Mouse (Mus musculus): ENCODE data around the gene Shh.
A peak's percentile ranks its signal among the peaks of the same experiment; 100 is the strongest.

Shh gene

DNA sequence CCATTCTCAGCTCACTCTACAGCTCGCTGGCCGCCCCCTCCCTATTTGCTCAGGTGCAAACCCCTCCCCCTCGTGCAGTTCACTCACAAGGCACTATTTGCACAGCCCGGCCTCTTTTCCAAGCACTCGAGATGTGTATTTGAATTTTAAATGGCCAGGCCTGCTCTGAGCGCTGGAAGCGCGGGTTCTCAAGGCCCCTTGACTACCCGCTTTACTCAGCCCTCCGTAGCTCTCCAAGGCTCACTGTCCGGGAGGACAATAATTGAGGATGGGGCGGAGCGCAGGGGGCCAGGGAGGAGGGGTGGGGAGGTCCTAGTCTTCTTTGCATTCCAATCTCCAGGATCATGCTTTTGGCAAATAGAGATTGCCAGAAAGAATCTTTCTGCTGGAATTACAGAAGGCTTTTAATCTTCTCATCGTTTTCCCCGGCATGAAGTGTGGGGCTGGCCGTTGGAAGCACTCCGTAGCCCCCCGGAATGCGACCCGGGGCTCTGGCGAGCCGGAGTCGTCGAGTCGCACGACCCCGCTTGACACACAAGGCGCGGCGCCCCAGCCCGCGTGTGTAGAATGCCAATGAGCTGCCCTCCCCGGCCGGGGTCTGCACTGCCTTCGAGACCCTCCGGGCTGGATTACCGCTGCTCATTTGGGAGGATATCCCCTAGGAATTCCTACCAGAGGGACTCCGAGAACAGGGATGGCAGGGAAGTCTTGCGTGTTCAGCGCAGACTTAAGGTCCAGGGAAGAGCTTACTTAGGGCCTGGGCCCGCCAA, 7.4 kb downstream of the Shh start:
- peak; percentile 8 for DNase-seq (ENCODE audit: low spot score)

GRCm38 (mm10) chr5:28458821-28459240, 8.2 kb downstream of the Shh start:
- DNase-seq (ENCODE audit: low spot score), result peak; percentile 7

GRCm38 (mm10) chr5:28457921-28458641, 9.0 kb downstream of the Shh start:
- peak; percentile 8 for DNase-seq (ENCODE audit: low spot score)

DNA sequence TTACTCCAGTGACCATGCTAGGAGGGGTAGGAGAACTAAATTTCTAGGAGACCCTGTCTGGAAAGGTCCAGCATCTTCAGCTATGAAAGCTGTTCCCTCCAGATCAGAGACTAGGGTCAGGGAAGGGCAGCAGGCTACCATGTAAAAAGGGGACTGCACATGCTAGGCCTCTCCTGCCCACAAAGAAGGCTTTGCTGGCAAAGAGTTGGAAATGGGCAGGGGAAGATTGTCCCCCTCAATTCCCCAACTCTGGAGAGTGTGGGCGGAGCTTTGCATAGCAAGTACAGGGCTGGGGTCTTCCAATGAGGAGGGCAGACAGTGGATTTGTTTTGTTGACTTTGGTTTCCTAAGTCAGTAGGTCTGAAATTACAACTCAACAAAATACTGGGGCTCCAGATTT, 10.7 kb downstream of the Shh start:
- peak; percentile 7 for DNase-seq (ENCODE audit: low spot score)

DNA sequence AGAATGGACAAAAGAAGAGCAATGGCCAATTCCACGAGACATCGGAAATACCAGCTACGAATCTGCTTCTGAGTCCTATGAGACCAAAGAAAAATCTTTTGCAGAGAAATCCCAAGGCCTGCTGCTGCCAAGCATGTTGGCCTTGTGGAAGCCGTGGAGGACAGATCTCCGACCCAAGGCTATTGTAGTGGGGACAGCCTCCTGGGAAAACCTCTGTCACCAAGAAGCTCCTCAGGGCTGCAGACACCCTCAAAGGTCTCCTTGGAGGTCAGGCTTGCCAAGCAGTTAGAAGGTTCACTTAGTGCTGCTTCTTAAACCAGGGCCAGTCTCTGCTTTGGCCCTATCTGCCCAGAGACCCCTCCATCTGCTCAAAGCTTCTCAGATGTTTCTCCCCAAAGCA, 11.3 kb downstream of the Shh start:
- DNase-seq (ENCODE audit: low spot score), result no peak

DNA sequence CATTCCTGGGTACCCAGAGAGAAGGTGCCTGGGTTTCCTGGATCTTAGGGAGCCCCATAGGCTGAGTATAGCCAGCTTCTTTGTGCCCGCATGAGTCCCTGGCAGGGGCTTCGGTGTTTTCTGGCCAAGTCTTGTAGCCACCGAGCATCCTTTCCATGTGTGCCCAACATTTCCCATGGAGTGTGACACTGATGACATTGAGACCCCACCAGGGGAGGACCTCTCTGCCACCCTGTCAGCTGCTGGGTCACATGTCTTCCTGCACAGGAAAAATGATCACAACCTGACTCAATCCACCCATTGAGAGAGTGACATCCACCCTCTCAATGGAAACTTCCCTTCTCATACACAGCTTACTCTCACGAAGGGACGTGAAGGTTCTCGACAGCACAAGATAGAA, 12.5 kb downstream of the Shh start:
- DNase-seq (ENCODE audit: low spot score), result peak; percentile 5

DNA sequence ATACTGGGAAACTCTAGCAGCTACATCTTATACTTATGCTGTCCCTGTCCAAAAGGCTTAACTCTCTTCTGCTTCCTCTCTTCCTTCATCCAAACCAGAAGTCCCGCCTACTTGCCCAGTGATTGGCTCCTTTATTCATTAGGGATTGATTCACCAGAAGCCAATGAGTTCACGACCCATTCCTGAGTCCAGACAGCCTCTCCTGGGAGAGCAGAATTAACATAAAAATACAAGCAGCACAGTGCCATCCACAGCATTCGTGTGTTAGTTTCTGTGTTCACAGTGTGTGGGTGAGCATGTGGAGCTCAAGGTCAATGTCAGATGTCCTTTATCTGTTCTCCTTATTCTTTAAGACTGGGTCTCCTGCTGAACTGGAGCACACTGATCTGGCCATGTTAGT, 13.5 kb downstream of the Shh start:
- no peak for DNase-seq (ENCODE audit: low spot score)

DNA sequence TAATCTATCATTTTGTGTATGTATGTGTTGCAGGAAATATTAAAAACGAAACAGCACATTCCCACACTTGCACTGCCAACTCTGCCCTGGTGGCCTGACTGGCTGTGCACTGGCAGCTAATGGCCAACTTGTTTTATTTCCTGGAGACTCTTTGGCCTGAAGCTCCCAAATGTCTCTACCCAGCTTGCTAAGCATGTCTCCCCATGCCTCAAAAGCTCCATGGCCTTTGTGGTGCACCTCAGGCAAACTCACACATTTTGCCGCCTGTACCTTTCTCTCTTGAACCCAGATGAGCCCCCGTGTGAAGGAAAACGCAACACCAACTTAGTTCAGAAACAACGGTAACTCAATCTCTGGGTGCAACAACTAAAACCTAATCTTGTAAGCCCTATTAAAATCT, 14.0 kb downstream of the Shh start:
- peak; percentile 4 for DNase-seq (ENCODE audit: low spot score)

DNA sequence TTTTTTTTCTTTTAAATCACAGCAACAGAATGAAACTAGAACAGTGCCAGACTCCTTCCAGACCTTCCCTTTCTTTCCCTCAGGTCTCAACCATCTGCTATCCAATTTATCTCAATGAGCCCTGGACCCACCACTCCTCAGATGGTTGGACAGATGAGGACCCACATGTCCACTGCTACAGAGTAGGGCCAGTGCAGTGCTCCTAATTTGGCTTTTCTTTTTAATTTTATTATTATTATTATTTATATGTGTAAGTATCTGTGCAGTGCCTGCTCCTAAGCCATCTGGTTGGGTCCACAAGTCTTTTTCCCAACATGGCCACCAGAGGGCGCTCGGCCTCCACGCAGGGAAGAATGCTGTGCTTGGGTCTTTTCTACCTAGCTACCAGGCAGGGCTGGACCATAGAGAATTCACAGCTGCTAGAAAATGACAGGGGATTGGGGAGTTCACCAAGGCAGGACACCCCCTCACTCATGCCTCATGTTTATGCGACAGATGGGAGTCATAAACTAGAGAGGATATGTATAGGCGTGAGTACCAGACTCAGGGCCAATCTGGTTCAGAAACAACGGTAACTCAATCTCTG, 15.9 kb downstream of the Shh start:
- peak; percentile 57 for DNase-seq (ENCODE audit: low spot score)

- DNase-seq (ENCODE audit: low spot score), result peak; percentile 3
Observed at GRCm38 (mm10) chr5:28450126-28450890, 16.7 kb downstream of the Shh start.

- DNase-seq (ENCODE audit: low spot score), result no peak
Observed at GRCm38 (mm10) chr5:28425926-28426325, 41.1 kb downstream of the Shh start.

DNA sequence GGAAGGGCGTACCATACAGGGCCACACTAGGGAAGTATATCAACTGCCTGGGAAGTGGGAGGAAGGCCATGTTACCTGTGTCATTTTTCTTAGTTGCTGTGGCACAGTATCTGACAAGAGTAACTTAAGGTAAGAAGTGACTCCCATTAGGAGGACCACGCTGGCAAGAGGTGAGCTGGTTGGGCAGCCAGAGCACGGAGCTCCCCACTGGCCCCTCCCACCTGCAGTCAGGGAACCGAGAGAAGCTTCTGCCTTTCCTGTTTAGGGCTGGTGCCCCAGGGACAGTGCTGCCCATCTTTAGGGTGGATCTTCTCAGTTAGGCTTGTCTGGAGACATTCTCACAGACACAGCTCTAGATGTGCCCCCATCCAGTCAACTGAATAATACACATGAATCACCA, 43.3 kb downstream of the Shh start:
- DNase-seq (ENCODE audit: low spot score), result no peak

- DNase-seq (ENCODE audit: low spot score), result no peak
Observed at GRCm38 (mm10) chr5:28419640-28420265, 47.3 kb downstream of the Shh start.

DNA sequence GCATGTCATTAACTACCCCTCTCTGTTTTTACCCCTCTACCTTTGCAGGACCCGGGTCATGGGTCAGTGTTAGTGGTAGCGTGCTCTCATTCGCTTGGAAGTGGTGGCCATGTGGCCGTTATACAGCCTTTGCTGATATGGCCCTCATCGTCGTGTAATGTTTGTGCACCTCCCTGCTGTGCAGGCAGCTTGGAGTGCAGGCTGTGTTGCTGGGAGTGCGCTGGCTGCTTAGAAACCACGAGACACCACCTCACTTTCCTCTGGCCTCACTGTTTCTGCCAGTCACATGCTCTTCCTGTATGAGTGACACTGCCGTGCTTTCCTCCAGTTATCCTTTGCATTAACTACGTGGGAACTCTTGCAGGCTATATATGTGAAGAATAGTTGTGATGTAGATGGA, 48.3 kb downstream of the Shh start:
- DNase-seq (ENCODE audit: low spot score), result no peak

DNA sequence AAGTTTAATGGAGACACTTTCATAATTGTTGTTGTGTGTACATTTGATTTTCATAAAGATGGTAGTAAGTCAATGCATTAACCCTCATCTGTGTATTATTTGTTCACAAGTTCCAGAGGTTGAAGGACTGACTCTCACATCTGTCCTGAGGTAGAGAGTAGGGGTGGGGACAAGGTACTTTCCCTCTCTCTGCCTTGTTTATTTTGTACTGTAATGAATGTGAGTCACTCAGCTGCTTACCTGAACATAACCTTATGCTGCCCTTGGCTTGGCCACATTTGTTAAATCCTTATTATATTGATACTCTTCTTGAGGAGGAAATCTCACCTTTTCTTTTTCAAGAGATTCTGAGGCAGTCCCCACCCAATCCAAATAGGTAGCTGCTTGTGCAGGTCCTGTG, 51.0 kb downstream of the Shh start:
- no peak for DNase-seq (ENCODE audit: low spot score)

GRCm38 (mm10) chr5:28414076-28414475, 53.0 kb downstream of the Shh start:
- DNase-seq (ENCODE audit: low spot score), result no peak

- DNase-seq (ENCODE audit: low spot score), result no peak
Observed at GRCm38 (mm10) chr5:28413533-28413932, 53.5 kb downstream of the Shh start.

- no peak for DNase-seq (ENCODE audit: low spot score)
Observed at GRCm38 (mm10) chr5:28412006-28412685, 54.9 kb downstream of the Shh start.

All from urinary bladder, postnatal 10 days (tissue).